Mouse (Mus musculus): ENCODE results near the gene Sfpq. TPM values are rescaled to one million over a fixed set of nuclear protein-coding genes. Genes with fewer than 3 reads are reported as not detected.

Sfpq gene
- total RNA-seq, 2 experiments from 2014 or later = 507 to 686 TPM

Other genes starting within 250 kb of the Sfpq start
- 51.9 and 70.5 TPM in 2 replicates for gene Zmym4, start 53.2 kb upstream of the Sfpq start, total RNA-seq (2015)
- gene Zmym4, start 53.2 kb upstream of the Sfpq start, total RNA-seq (2017) = 32.0 and 62.9 TPM in 2 replicates
- 18.0 and 22.3 TPM in 2 replicates for gene Zmym1, start 39.8 kb downstream of the Sfpq start, total RNA-seq (2015)
- gene Zmym1, start 39.8 kb downstream of the Sfpq start, total RNA-seq (2017) = 13.6 and 21.1 TPM in 2 replicates
- 8.1 and 9.2 TPM in 2 replicates for gene Zmym6, start 56.1 kb downstream of the Sfpq start, total RNA-seq (2015)
- gene Zmym6, start 56.1 kb downstream of the Sfpq start, total RNA-seq (2017) = 11.2 and 14.1 TPM in 2 replicates
- gene Tmem35b, start 102.4 kb downstream of the Sfpq start, total RNA-seq (2015) = 15.2 and 17.8 TPM in 2 replicates
- 5.9 and 9.2 TPM in 2 replicates for gene Tmem35b, start 102.4 kb downstream of the Sfpq start, total RNA-seq (2017)
- gene Dlgap3, start 147.9 kb downstream of the Sfpq start, total RNA-seq (2015) = not detected in 2 replicates
- not detected in 2 replicates for gene Dlgap3, start 147.9 kb downstream of the Sfpq start, total RNA-seq (2017)
- 31.6 and 33.8 TPM in 2 replicates for gene Smim12, start 222.5 kb downstream of the Sfpq start, total RNA-seq (2015)
- 40.4 and 49.1 TPM in 2 replicates for gene Smim12, start 222.5 kb downstream of the Sfpq start, total RNA-seq (2017)

Data from megakaryocyte progenitor cell, adult 5-6 weeks (primary cell).